ENCODE assay signal across 25 mouse cellular contexts in the genomic region with DNA sequence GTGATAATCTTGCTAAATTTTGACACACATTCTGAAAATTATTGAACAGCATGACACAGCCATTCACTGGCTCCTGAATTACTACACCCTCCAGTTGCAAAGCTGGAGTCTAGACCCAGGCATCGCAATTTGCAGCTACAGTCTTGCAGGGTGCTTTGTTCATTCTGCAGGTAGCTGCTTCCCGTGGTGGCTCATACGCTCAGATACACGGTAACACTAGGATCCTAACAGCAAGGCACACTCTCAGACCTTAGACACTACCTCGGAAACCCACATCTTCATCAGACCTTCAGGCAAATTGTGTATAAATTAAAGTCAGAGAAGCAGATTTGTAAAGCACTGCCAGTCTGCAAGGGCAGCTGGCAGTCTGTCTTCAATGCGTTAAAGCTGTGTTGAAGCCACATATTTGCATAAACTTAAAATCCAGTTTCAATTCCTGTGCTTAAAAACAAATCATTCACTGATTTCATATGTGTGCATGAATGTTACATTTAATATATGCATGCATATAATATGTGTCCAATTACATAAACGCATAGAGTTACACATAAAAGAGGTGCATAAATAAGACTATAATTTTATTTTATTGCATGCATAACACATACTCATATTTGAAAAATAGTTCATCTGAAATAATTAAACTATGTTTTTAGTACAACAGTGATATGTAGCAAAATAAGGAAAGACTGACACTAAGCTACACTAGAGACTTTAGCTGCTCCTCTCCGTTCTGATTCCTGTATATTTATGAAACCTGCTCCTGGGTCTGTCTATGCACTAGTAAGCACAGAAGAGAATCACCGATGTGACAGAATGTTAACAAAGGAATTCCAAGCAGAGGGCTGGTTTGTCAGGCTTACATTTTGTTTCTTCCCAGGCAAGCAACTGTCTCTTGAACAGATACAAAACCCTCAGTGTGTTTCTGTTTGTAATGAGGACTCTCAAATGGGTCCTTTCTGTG.
DNase-seq lines count a peak whose midpoint lies in the region; ATAC-seq and TF ChIP-seq lines count a peak whose summit lies in the region.
"Had no signal": no experiment of that assay in that cellular context is flagged by ENCODE, and none has a peak within 500 bp of the region (broad histone marks: within the 10 kb centered on the region; RNA-seq: fewer than 3 reads in every experiment).

No protein-coding gene starts in this region.

- no peak overlapping the region for H3K4me3 ChIP-seq in forebrain, embryonic 11.5 days (ENCODE audit: low read depth, low read length)
- H3K4me3 ChIP-seq in forebrain, embryonic 10.5 days: no peak overlapping the region
- no peak overlapping the region for H3K4me3 ChIP-seq in forebrain, embryonic 16.5 days (replicated peaks; ENCODE audit: low read length)
- H3K4me3 ChIP-seq in midbrain, embryonic 15.5 days: no peak overlapping the region
- no peak overlapping the region for H3K4me3 ChIP-seq in lung, postnatal 0 days (ENCODE audit: low read depth, low read length)
- H3K4me3 ChIP-seq: gastrocnemius, adult 2 months; heart, embryonic 12.5 days had no signal

- no peaks in the 10 kb centered on the region for H3K27me3 ChIP-seq in forebrain, embryonic 11.5 days (ENCODE audit: control insufficient read depth, insufficient read depth, low read length)
- H3K27me3 ChIP-seq in forebrain, embryonic 10.5 days (ENCODE audit: poor library complexity, severe bottlenecking): no peaks in the 10 kb centered on the region
- H3K27me3 ChIP-seq in forebrain, embryonic 16.5 days (replicated peaks; ENCODE audit: control insufficient read depth, insufficient read depth, low read length): no peaks in the 10 kb centered on the region
- H3K27me3 ChIP-seq in midbrain, embryonic 15.5 days (replicated peaks): no peaks in the 10 kb centered on the region
- H3K27me3 ChIP-seq in lung, postnatal 0 days (replicated peaks; ENCODE audit: insufficient read depth, low read length): no peaks in the 10 kb centered on the region
- H3K27me3 ChIP-seq: heart, embryonic 12.5 days had no signal

- WGBS in forebrain, embryonic 11.5 days: 56% methylated on average over 9 of the region's 9 CpGs
- WGBS in forebrain, embryonic 10.5 days: 59% methylated on average over 9 of the region's 9 CpGs
- 25% methylated on average over 9 of the region's 9 CpGs for WGBS in forebrain, embryonic 16.5 days
- 38% methylated on average over 9 of the region's 9 CpGs for WGBS in midbrain, embryonic 15.5 days
- 81% methylated on average over 9 of the region's 9 CpGs for WGBS in lung, postnatal 0 days

- H3K27ac ChIP-seq in forebrain, embryonic 11.5 days (ENCODE audit: low read depth, low read length): no peak overlapping the region
- H3K27ac ChIP-seq in forebrain, embryonic 10.5 days: no peak overlapping the region
- peak overlapping the region; percentile 55; the same call in 1 of the 2 replicates for H3K27ac ChIP-seq in forebrain, embryonic 16.5 days (ENCODE audit: low read length)
- H3K27ac ChIP-seq in midbrain, embryonic 15.5 days: 0 out of 2 replicates have a peak overlapping the region, but pooled peaks have one; percentile 42
- H3K27ac ChIP-seq in lung, postnatal 0 days (ENCODE audit: low read length): no peak overlapping the region
- H3K27ac ChIP-seq: gastrocnemius, adult 2 months had no signal

- H3K4me2 ChIP-seq in forebrain, embryonic 11.5 days (ENCODE audit: low read depth, low read length, severe bottlenecking): no peak overlapping the region
- peak overlapping the region; percentile 24; the same call in 1 of the 2 replicates for H3K4me2 ChIP-seq in forebrain, embryonic 16.5 days (ENCODE audit: low read length)
- H3K4me2 ChIP-seq in midbrain, embryonic 15.5 days: no peak overlapping the region
- H3K4me2 ChIP-seq in lung, postnatal 0 days (replicated peaks; ENCODE audit: low read depth, low read length): no peak overlapping the region
- H3K4me2 ChIP-seq: heart, embryonic 12.5 days had no signal

- no peaks in the 10 kb centered on the region for H3K9me3 ChIP-seq in forebrain, embryonic 11.5 days (ENCODE audit: control insufficient read depth, low read length)
- H3K9me3 ChIP-seq in forebrain, embryonic 10.5 days: no peaks in the 10 kb centered on the region
- no peaks in the 10 kb centered on the region for H3K9me3 ChIP-seq in forebrain, embryonic 16.5 days (ENCODE audit: control insufficient read depth, low read length)
- no peaks in the 10 kb centered on the region for H3K9me3 ChIP-seq in midbrain, embryonic 15.5 days
- H3K9me3 ChIP-seq in lung, postnatal 0 days (ENCODE audit: low read length): no peaks in the 10 kb centered on the region
- H3K9me3 ChIP-seq: heart, embryonic 12.5 days had no signal

- H3K36me3 ChIP-seq in forebrain, embryonic 11.5 days (ENCODE audit: control insufficient read depth, insufficient read depth, low read length): no peaks in the 10 kb centered on the region
- H3K36me3 ChIP-seq in forebrain, embryonic 10.5 days (replicated peaks): no peaks in the 10 kb centered on the region
- no peaks in the 10 kb centered on the region for H3K36me3 ChIP-seq in forebrain, embryonic 16.5 days (ENCODE audit: control insufficient read depth, insufficient read depth)
- no peaks in the 10 kb centered on the region for H3K36me3 ChIP-seq in midbrain, embryonic 15.5 days (replicated peaks)
- H3K36me3 ChIP-seq in lung, postnatal 0 days (ENCODE audit: insufficient read depth, low read length): no peaks in the 10 kb centered on the region
- H3K36me3 ChIP-seq: G1E; heart, embryonic 12.5 days had no signal

- H3K9ac ChIP-seq in forebrain, embryonic 11.5 days (ENCODE audit: low read length): no peak overlapping the region
- no peak overlapping the region for H3K9ac ChIP-seq in forebrain, embryonic 16.5 days (replicated peaks; ENCODE audit: low read depth, low read length)
- no peak overlapping the region for H3K9ac ChIP-seq in midbrain, embryonic 15.5 days
- no peak overlapping the region for H3K9ac ChIP-seq in lung, postnatal 0 days (replicated peaks; ENCODE audit: low read depth)
- H3K9ac ChIP-seq: heart, embryonic 12.5 days had no signal

- DNase-seq in forebrain, embryonic 11.5 days (ENCODE audit: low spot score): no peak
- DNase-seq in forebrain, embryonic 10.5 days (ENCODE audit: extremely low spot score, low spot score): no peak
- DNase-seq in A20 (ENCODE audit: low read depth, low spot score): peak; percentile 50
- no peak for DNase-seq in adipocyte (ENCODE audit: low spot score)
- no peak for DNase-seq in lung, postnatal 0 days (ENCODE audit: low spot score)
- DNase-seq in urinary bladder, adult 18-20 months (ENCODE audit: low spot score in 2 of 2): no peak
- DNase-seq: adrenal gland, postnatal 14 days; cerebellum, adult 11 months; cerebellum, postnatal 14 days; embryo, embryonic 11 days; gastrocnemius, adult 2 months; heart, adult 11 months; heart, postnatal 14 days; kidney, adult 2 months; kidney, postnatal 14 days; left cerebral cortex, postnatal 4 days; liver; lung, postnatal 14 days; thymus, postnatal 25 days had no signal

- TF ChIP-seq CTCF in lung, postnatal 0 days (IDR thresholded peaks at IDR 0.05): no peak

- TF ChIP-seq EP300 in lung, postnatal 0 days (IDR thresholded peaks at IDR 0.05): no peak

- 0 out of 2 replicates have a peak, but pooled peaks have one; percentile 13 for ATAC-seq in forebrain, embryonic 11.5 days (replicated peaks; ENCODE audit: low FRiP score)
- ATAC-seq in forebrain, embryonic 16.5 days: peak; percentile 82
- ATAC-seq in midbrain, embryonic 15.5 days (replicated peaks): peak; percentile 86
- no peak for ATAC-seq in lung, postnatal 0 days
- ATAC-seq: activated CD4-positive, CD25-positive, alpha-beta regulatory T cell, adult 4 months; inflammation-experienced regulatory T-cells, adult 6 months had no signal

- no peaks in the 10 kb centered on the region for H3K4me1 ChIP-seq in forebrain, embryonic 11.5 days (replicated peaks; ENCODE audit: control insufficient read depth, insufficient read depth, low read length)
- peaks cover 15% of the 10 kb centered on the region for H3K4me1 ChIP-seq in forebrain, embryonic 10.5 days
- H3K4me1 ChIP-seq in forebrain, embryonic 16.5 days (replicated peaks; ENCODE audit: control insufficient read depth, insufficient read depth, low read length): peaks cover 10% of the 10 kb centered on the region
- H3K4me1 ChIP-seq in midbrain, embryonic 15.5 days: peaks cover 5% of the 10 kb centered on the region; the same call in 1 of the 2 replicates
- H3K4me1 ChIP-seq in lung, postnatal 0 days (ENCODE audit: insufficient read depth, low read depth, low read length): no peaks in the 10 kb centered on the region
- H3K4me1 ChIP-seq: heart, embryonic 12.5 days had no signal

Comparison
In these comparisons a context has a peak if more than half of its experiments do, and no peak if none do; other contexts are left out.
1. H3K27ac ChIP-seq: peak in forebrain, embryonic 16.5 days (single experiment) and midbrain, embryonic 15.5 days (single experiment); none in forebrain, embryonic 11.5 days (single experiment), forebrain, embryonic 10.5 days (single experiment) and lung, postnatal 0 days (single experiment).